Mouse (Mus musculus): Measurements from ENCODE around the gene Iffo2. TPM values are rescaled to one million over a fixed set of nuclear protein-coding genes. Genes with fewer than 3 reads are reported as not detected.

The Iffo2 gene
- polyA plus RNA-seq, 1 experiment = 9.5 TPM

GRCm38 (mm10) chr4:139616276-139617000, 86.1 kb downstream of the Iffo2 start:
- Histone ChIP-seq H3K27ac (ENCODE audit: insufficient read depth, low read depth, low read length) (peak overlapping the region; percentile 73), H3K4me3 (ENCODE audit: insufficient read depth, low read length) (peak overlapping the region; percentile 87), H3K4me1 (ENCODE audit: control insufficient read depth, insufficient read depth, low read length) (peaks cover 17% of the 10 kb centered on the region)
- no peak for TF ChIP-seq POLR2A (IDR thresholded peaks at IDR 0.05; ENCODE audit: borderline replicate concordance, low read depth, low read length)
- TF ChIP-seq CTCF (IDR thresholded peaks at IDR 0.05; ENCODE audit: low read depth, low read length) = no peak

- peak overlapping the region; percentile 45 for H3K4me3 ChIP-seq (ENCODE audit: insufficient read depth, low read length)
- H3K27ac ChIP-seq (ENCODE audit: insufficient read depth, low read depth, low read length) = peak overlapping the region; percentile 64
- TF ChIP-seq CTCF (IDR thresholded peaks at IDR 0.05; ENCODE audit: low read depth, low read length) (no peak), POLR2A (IDR thresholded peaks at IDR 0.05; ENCODE audit: borderline replicate concordance, low read depth, low read length) (no peak)
- peaks cover 17% of the 10 kb centered on the region for H3K4me1 ChIP-seq (ENCODE audit: control insufficient read depth, insufficient read depth, low read length)
Observed at GRCm38 (mm10) chr4:139617001-139617364, 86.6 kb downstream of the Iffo2 start.

DNA sequence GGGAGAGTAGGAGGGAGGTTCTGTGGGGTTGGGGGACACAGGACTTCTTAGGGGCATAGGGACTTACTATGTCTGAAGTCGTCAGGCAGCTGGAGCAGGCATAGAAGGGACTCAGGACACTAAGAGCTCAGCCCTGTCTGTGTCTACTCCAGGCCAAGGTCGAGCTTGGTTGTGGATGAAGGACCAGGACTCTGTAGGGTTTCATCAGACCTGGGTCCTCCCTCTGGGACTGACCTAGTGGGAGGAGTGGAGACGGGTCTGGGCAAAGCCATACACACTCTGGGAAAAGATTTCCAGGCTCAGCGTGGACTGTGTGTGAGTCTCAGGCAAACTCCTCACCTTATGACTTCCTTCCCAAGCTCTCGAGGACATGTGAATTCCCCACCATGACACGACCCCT, 89.4 kb downstream of the Iffo2 start:
- H3K4me3 ChIP-seq (ENCODE audit: insufficient read depth, low read length) = no peak overlapping the region
- peaks cover 19% of the 10 kb centered on the region for H3K4me1 ChIP-seq (ENCODE audit: control insufficient read depth, insufficient read depth, low read length)
- TF ChIP-seq POLR2A (IDR thresholded peaks at IDR 0.05; ENCODE audit: borderline replicate concordance, low read depth, low read length) (no peak), CTCF (IDR thresholded peaks at IDR 0.05; ENCODE audit: low read depth, low read length) (no peak)
- no peak overlapping the region for H3K27ac ChIP-seq (ENCODE audit: insufficient read depth, low read depth, low read length)

DNA sequence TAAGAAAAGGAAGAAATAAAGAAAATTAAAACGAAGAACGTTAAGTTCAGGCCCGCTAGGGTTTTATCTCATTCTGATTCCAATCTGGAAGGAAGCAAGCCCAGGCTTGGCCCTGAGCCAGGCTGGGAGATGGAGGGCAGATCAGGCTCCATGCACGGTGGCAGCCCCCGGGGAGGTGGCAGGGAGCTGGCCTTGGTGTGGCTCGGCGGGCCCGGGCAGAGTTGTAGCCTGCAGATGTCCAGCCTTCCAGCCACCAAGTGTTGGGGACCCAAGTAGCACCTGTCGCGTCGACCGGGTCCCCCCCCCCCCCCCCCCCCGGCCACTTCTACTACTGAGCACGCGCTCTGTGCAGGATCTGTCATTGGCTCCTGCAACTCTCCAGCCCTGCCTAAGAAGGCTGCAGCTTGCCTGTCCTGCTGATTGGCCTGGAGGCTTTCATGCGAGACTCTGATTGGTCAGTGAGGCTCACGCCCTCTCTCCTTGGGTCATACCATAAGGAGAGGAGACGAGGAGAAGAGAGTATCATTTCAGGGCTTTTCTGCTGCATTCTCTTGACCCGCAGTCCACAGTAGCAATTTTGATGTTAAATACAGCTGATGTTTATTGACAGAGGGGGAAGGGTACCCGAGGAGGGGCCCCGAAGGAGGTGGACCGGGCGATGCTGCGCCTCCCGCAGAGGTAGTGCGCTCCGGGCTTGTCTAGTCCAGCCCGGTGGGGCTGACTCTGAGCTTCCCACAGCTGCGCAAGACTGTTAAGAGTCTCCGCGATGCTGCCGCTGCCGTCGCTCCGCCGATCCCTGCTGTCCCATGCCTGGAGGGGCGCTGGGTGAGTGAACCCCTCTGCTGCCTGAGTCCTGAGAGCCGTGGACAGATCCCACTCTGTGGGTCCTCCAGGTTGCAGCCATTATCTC, 92.3 kb downstream of the Iffo2 start, which contains the start of gene Aldh4a1:
Aldh4a1 (plus strand) TSS at position 494 of the 910 bp plus-strand sequence.
- no peak for TF ChIP-seq CTCF (IDR thresholded peaks at IDR 0.05; ENCODE audit: low read depth, low read length)
- TF ChIP-seq POLR2A (IDR thresholded peaks at IDR 0.05; ENCODE audit: borderline replicate concordance, low read depth, low read length) = peak; percentile 41; the same call in 1 of the 2 replicates
- Histone ChIP-seq H3K4me1 (ENCODE audit: control insufficient read depth, insufficient read depth, low read length) (peaks cover 6% of the 10 kb centered on the region; the same call in 1 of the 2 replicates), H3K4me3 (ENCODE audit: insufficient read depth, low read length) (peak within 1 kb of the TSS; percentile 92), H3K27ac (ENCODE audit: insufficient read depth, low read depth, low read length) (peak within 1 kb of the TSS; percentile 82)

- Histone ChIP-seq H3K4me3 (ENCODE audit: insufficient read depth, low read length) (peak overlapping the region; percentile 79), H3K27ac (ENCODE audit: insufficient read depth, low read depth, low read length) (no peak overlapping the region), H3K4me1 (ENCODE audit: control insufficient read depth, insufficient read depth, low read length) (peaks cover 6% of the 10 kb centered on the region; the same call in 1 of the 2 replicates)
- no peak for TF ChIP-seq POLR2A (IDR thresholded peaks at IDR 0.05; ENCODE audit: borderline replicate concordance, low read depth, low read length)
- no peak for TF ChIP-seq CTCF (IDR thresholded peaks at IDR 0.05; ENCODE audit: low read depth, low read length)
Observed at GRCm38 (mm10) chr4:139623434-139624115, 93.2 kb downstream of the Iffo2 start.

DNA sequence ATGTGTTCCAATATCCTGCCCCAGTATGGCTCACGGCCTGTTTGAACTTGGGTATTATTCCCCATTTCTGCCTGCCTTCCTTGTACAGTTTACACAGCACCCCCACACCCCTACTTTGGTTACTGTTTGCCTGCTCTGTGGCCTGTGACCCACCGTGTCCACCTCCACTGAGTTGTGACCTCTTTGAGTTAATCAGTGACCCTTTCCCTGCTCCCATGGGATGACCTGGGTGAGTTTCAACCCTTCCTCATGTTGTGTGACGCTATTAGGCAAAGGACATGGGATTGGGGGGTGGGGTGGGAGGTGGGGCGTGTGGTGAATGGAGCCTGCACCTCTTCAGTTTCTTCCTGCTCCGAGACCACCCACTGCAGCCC, 93.8 kb downstream of the Iffo2 start:
- no peak overlapping the region for H3K27ac ChIP-seq (ENCODE audit: insufficient read depth, low read depth, low read length)
- H3K4me1 ChIP-seq (ENCODE audit: control insufficient read depth, insufficient read depth, low read length) = peaks cover 6% of the 10 kb centered on the region; the same call in 1 of the 2 replicates
- H3K4me3 ChIP-seq (ENCODE audit: insufficient read depth, low read length) = no peak overlapping the region
- TF ChIP-seq POLR2A (IDR thresholded peaks at IDR 0.05; ENCODE audit: borderline replicate concordance, low read depth, low read length) = no peak
- TF ChIP-seq CTCF (IDR thresholded peaks at IDR 0.05; ENCODE audit: low read depth, low read length) = no peak

DNA sequence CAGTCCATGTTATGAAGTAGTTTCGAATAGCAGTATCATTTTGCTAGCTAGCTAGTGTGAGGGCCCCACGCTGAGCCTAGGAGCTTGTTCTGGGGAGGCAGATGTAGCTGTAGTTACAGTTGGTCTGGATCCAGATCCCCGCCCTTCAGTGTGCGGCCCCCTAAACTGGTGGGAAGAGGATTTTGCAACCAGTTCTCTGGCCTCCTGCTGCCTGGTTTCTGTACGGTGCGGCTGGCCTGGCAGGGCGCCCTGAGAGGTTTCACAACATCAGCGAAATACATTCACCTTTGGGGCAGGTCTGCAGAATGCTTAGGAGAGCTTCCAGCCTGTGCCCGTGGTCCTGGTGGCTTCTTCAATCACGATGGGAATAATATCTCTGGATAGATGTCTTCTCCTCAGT, 94.4 kb downstream of the Iffo2 start:
- H3K27ac ChIP-seq (ENCODE audit: insufficient read depth, low read depth, low read length) = no peak overlapping the region
- no peak overlapping the region for H3K4me3 ChIP-seq (ENCODE audit: insufficient read depth, low read length)
- peaks cover 6% of the 10 kb centered on the region; the same call in 1 of the 2 replicates for H3K4me1 ChIP-seq (ENCODE audit: control insufficient read depth, insufficient read depth, low read length)
- TF ChIP-seq POLR2A (IDR thresholded peaks at IDR 0.05; ENCODE audit: borderline replicate concordance, low read depth, low read length) (no peak), CTCF (IDR thresholded peaks at IDR 0.05; ENCODE audit: low read depth, low read length) (no peak)

- no peak overlapping the region for H3K4me3 ChIP-seq (ENCODE audit: insufficient read depth, low read length)
- TF ChIP-seq POLR2A (IDR thresholded peaks at IDR 0.05; ENCODE audit: borderline replicate concordance, low read depth, low read length) = no peak
- TF ChIP-seq CTCF (IDR thresholded peaks at IDR 0.05; ENCODE audit: low read depth, low read length) = no peak
Observed at GRCm38 (mm10) chr4:139627361-139627760, 97.0 kb downstream of the Iffo2 start.

GRCm38 (mm10) chr4:139630171-139630570, 99.8 kb downstream of the Iffo2 start:
- no peak overlapping the region for H3K27ac ChIP-seq (ENCODE audit: insufficient read depth, low read depth, low read length)
- no peaks in the 10 kb centered on the region for H3K4me1 ChIP-seq (ENCODE audit: control insufficient read depth, insufficient read depth, low read length)
- no peak for TF ChIP-seq CTCF (IDR thresholded peaks at IDR 0.05; ENCODE audit: low read depth, low read length)
- no peak for TF ChIP-seq POLR2A (IDR thresholded peaks at IDR 0.05; ENCODE audit: borderline replicate concordance, low read depth, low read length)
- no peak overlapping the region for H3K4me3 ChIP-seq (ENCODE audit: insufficient read depth, low read length)

More at GRCm38 (mm10) chr4:139627361-139627760, 97.0 kb downstream of the Iffo2 start:
- H3K27ac ChIP-seq (ENCODE audit: insufficient read depth, low read depth, low read length) = no peak overlapping the region
- H3K4me1 ChIP-seq (ENCODE audit: control insufficient read depth, insufficient read depth, low read length) = peaks cover 4% of the 10 kb centered on the region; the same call in 1 of the 2 replicates

Measured in bone marrow macrophage, adult 2 months (primary cell).